Mouse (Mus musculus) liver, embryonic 14.5 days (tissue): Measurements from ENCODE around the gene Btbd35f3.
"Not testable (repeated sequence)": the region's sequence is repeated elsewhere in the genome, so short reads cannot be mapped to it uniquely, and the experiment has no call there.

ENCODE experiments used
- CTCF ChIP-seq: IDR thresholded peaks from 2 replicates; pipeline ENCODE4 v1.5.1; 2016; ENCODE audit warnings: antibody characterized with exemption, low read depth, control low read depth
- EP300 ChIP-seq: IDR thresholded peaks from 2 replicates; pipeline ENCODE4 v1.6.1; 2016; ENCODE audit warnings: antibody characterized with exemption, low read depth

- not testable (repeated sequence) for TF ChIP-seq CTCF, EP300
Measured at GRCm38 (mm10) chrX:4037374-4037773, at the start of gene Btbd35f3.
